Mouse (Mus musculus) adipocyte (in vitro differentiated cells): Measurements from ENCODE around the gene Rsc1a1.
A peak's percentile ranks its signal among the peaks of the same experiment; 100 is the strongest.

Source experiments
- DNase-seq: peaks from one replicate; pipeline ENCODE4 v3.0.0-alpha.2; 2016; ENCODE audit warnings: low spot score

The Rsc1a1 gene

GRCm38 (mm10) chr4:141685499-141685898 is at the start of gene Rsc1a1:
TSS of gene Rsc1a1 (minus strand) at chr4:141685599.
- DNase-seq = no peak

- no peak for DNase-seq
Observed at GRCm38 (mm10) chr4:141735206-141735560, 49.8 kb upstream of the Rsc1a1 start.

- DNase-seq = peak; percentile 67
Observed at GRCm38 (mm10) chr4:141734446-141735205, 49.2 kb upstream of the Rsc1a1 start.

- DNase-seq = no peak
Observed at GRCm38 (mm10) chr4:141731766-141732165, 46.4 kb upstream of the Rsc1a1 start.

- DNase-seq = no peak
Observed at GRCm38 (mm10) chr4:141730401-141730800, 45.0 kb upstream of the Rsc1a1 start.

GRCm38 (mm10) chr4:141729266-141729665 is 43.9 kb upstream of the Rsc1a1 start:
- DNase-seq = no peak

GRCm38 (mm10) chr4:141725738-141726137 is 40.3 kb upstream of the Rsc1a1 start:
- DNase-seq = no peak

GRCm38 (mm10) chr4:141725277-141725676 is 39.9 kb upstream of the Rsc1a1 start:
- no peak for DNase-seq

- no peak for DNase-seq
Observed at GRCm38 (mm10) chr4:141724594-141724993, 39.2 kb upstream of the Rsc1a1 start.

- no peak for DNase-seq
Observed at GRCm38 (mm10) chr4:141723673-141724068, 38.3 kb upstream of the Rsc1a1 start.

- peak; percentile 81 for DNase-seq
Observed at GRCm38 (mm10) chr4:141722731-141723672, 37.6 kb upstream of the Rsc1a1 start, which contains the start of gene Ddi2. TSS of gene Ddi2 (minus strand) at chr4:141723419.

GRCm38 (mm10) chr4:141721961-141722360 is 36.6 kb upstream of the Rsc1a1 start:
- DNase-seq = peak; percentile 82

- DNase-seq = no peak
Observed at GRCm38 (mm10) chr4:141720761-141721523, 35.5 kb upstream of the Rsc1a1 start.

GRCm38 (mm10) chr4:141719304-141719703 is 33.9 kb upstream of the Rsc1a1 start:
- no peak for DNase-seq

- DNase-seq = peak; percentile 28
Observed at GRCm38 (mm10) chr4:141717633-141718032, 32.2 kb upstream of the Rsc1a1 start.

GRCm38 (mm10) chr4:141715027-141715426 is 29.6 kb upstream of the Rsc1a1 start:
- DNase-seq = peak; percentile 40

- no peak for DNase-seq
Observed at GRCm38 (mm10) chr4:141713598-141714142, 28.3 kb upstream of the Rsc1a1 start.

GRCm38 (mm10) chr4:141711250-141711649 is 25.9 kb upstream of the Rsc1a1 start:
- no peak for DNase-seq

GRCm38 (mm10) chr4:141708971-141709370 is 23.6 kb upstream of the Rsc1a1 start:
- DNase-seq = peak; percentile 73

- no peak for DNase-seq
Observed at GRCm38 (mm10) chr4:141708005-141708404, 22.6 kb upstream of the Rsc1a1 start.

GRCm38 (mm10) chr4:141705331-141705730 is 19.9 kb upstream of the Rsc1a1 start:
- DNase-seq = no peak

- no peak for DNase-seq
Observed at GRCm38 (mm10) chr4:141704625-141705024, 19.2 kb upstream of the Rsc1a1 start.
